Mouse (Mus musculus) v-Abl transformed pro-B cells (cell line): ENCODE measurements around the gene Pbx3.

Experiments
- in situ Hi-C, 2 experiments: fragments of 400-800 bp; cut with MboI; formaldehyde crosslinking; loops; one replicate each; pipeline ENCODE4 v1.15.1; 2025; ENCODE audit not compliant: unreplicated experiment in 2 of 2

Gene Pbx3

GRCm38 (mm10) chr2:34154833-34155232 is 218.1 kb downstream of the Pbx3 start:
- in situ Hi-C loops = no loop called here

GRCm38 (mm10) chr2:34153336-34153735 is 219.6 kb downstream of the Pbx3 start:
- in situ Hi-C loops = no loop called here

- in situ Hi-C loops = no loop called here
Observed at GRCm38 (mm10) chr2:34150560-34150959, 222.4 kb downstream of the Pbx3 start.

GRCm38 (mm10) chr2:34148214-34148613 is 224.7 kb downstream of the Pbx3 start:
- in situ Hi-C loops = no loop called here

- in situ Hi-C loops = no loop called here
Observed at GRCm38 (mm10) chr2:34147476-34147875, 225.5 kb downstream of the Pbx3 start.

GRCm38 (mm10) chr2:34147036-34147435 is 225.9 kb downstream of the Pbx3 start:
- in situ Hi-C loops = no loop called here

- in situ Hi-C loops = no loop called here
Observed at GRCm38 (mm10) chr2:34146431-34146830, 226.5 kb downstream of the Pbx3 start.

- in situ Hi-C loops = no loop called here
Observed at GRCm38 (mm10) chr2:34139470-34140158, 233.3 kb downstream of the Pbx3 start.

GRCm38 (mm10) chr2:34135316-34135715 is 237.6 kb downstream of the Pbx3 start:
- in situ Hi-C loops = no loop called here

- in situ Hi-C loops = no loop called here
Observed at GRCm38 (mm10) chr2:34132751-34133150, 240.2 kb downstream of the Pbx3 start.

- in situ Hi-C loops = no loop called here
Observed at GRCm38 (mm10) chr2:34129674-34130267, 243.2 kb downstream of the Pbx3 start.

- in situ Hi-C loops = no loop called here
Observed at GRCm38 (mm10) chr2:34127871-34128270, 245.1 kb downstream of the Pbx3 start.

GRCm38 (mm10) chr2:34123896-34124295 is 249.0 kb downstream of the Pbx3 start:
- in situ Hi-C loops = no loop called here
